Mouse (Mus musculus) embryonic facial prominence, embryonic 10.5 days (tissue): ENCODE results near the gene Rpl13a. TPM values are rescaled to one million over a fixed set of nuclear protein-coding genes. Genes with fewer than 3 reads are reported as not detected.
"Not testable (repeated sequence)": the region's sequence is repeated elsewhere in the genome, so short reads cannot be mapped to it uniquely, and the experiment has no call there.

ENCODE experiments used
- DNase-seq: peaks from one replicate; pipeline ENCODE4 v3.0.0-alpha.2; 2017; ENCODE audit warnings: low spot score
- H3K27ac ChIP-seq: fragments of 300-500 bp; sonication (generic); replicated peaks from 2 replicates; pipeline ENCODE4 v1.5.1; 2016; ENCODE audit warnings: mild to moderate bottlenecking
- H3K27me3 ChIP-seq: fragments of 300-500 bp; sonication (generic); replicated peaks from 2 replicates; pipeline ENCODE4 v1.6.1; 2016; ENCODE audit warnings: low read depth, mild to moderate bottlenecking; ENCODE audit not compliant: poor library complexity, severe bottlenecking
- H3K36me3 ChIP-seq: fragments of 300-500 bp; sonication (generic); replicated peaks from 2 replicates; pipeline ENCODE4 v1.6.1; 2016; ENCODE audit warnings: mild to moderate bottlenecking, moderate library complexity
- H3K4me1 ChIP-seq: fragments of 300-500 bp; sonication (generic); 2 replicates; pipeline ENCODE4 v1.6.1; 2016
- H3K4me3 ChIP-seq: fragments of 300-500 bp; sonication (generic); 2 replicates; pipeline ENCODE4 v1.5.1; 2016; ENCODE audit warnings: mild to moderate bottlenecking, moderate library complexity
- H3K9me3 ChIP-seq: fragments of 300-500 bp; sonication (generic); 2 replicates; pipeline ENCODE4 v1.6.1; 2016; ENCODE audit warnings: mild to moderate bottlenecking
- WGBS: fragments of 180-500 bp; shearing (Covaris S2); methylation state at CpG from one replicate; pipeline ENCODE4 v1.1.7; 2016; 5-methylcytosine and 5-hydroxymethylcytosine counted together
- polyA plus RNA-seq: library from polyadenylated mRNA; unstranded; fragments of >200 nt; fragmentation: Nextera tagmentation; extraction: Ambion mirVana; gene quantifications from 2 replicates; pipeline ENCODE4 v1.2.1, GENCODE M21; 2016

Gene Rpl13a
- polyA plus RNA-seq, 1 experiment from 2014 or later: 1,273 TPM

GRCm38 (mm10) chr7:45119780-45120709, 8.5 kb downstream of the Rpl13a start:
- no peaks in the 10 kb centered on the region for H3K27me3 ChIP-seq
- peaks cover 64% of the 10 kb centered on the region for H3K36me3 ChIP-seq
- 86% methylated on average over 5 of the region's 5 CpGs for WGBS
- no peak for DNase-seq
- no peaks in the 10 kb centered on the region for H3K9me3 ChIP-seq
- H3K4me1 ChIP-seq: peaks cover 32% of the 10 kb centered on the region
- H3K27ac ChIP-seq: no peak overlapping the region
- H3K4me3 ChIP-seq: 0 out of 2 replicates have a peak overlapping the region, but pooled peaks have one; percentile 33

- Histone ChIP-seq H3K4me3 (no peak overlapping the region), H3K4me1 (peaks cover 25% of the 10 kb centered on the region), H3K36me3 (peaks cover 59% of the 10 kb centered on the region), H3K27me3 (no peaks in the 10 kb centered on the region), H3K9me3 (no peaks in the 10 kb centered on the region), H3K27ac (no peak overlapping the region)
- WGBS: 94% methylated on average over 6 of the region's 6 CpGs
- no peak for DNase-seq
These were observed 10.2 kb downstream of the Rpl13a start for GRCm38 (mm10) chr7:45118336-45118735.

GRCm38 (mm10) chr7:45117566-45117965, 11.0 kb downstream of the Rpl13a start:
- H3K9me3 ChIP-seq: no peaks in the 10 kb centered on the region
- H3K4me1 ChIP-seq: peaks cover 18% of the 10 kb centered on the region
- peaks cover 51% of the 10 kb centered on the region for H3K36me3 ChIP-seq
- DNase-seq: no peak
- no peaks in the 10 kb centered on the region for H3K27me3 ChIP-seq
- no peak overlapping the region for H3K4me3 ChIP-seq
- 83% methylated on average over 8 of the region's 8 CpGs for WGBS
- no peak overlapping the region for H3K27ac ChIP-seq

- Histone ChIP-seq H3K4me1 (0 out of 2 replicates have a peak, but pooled peaks cover 3% of the 10 kb centered on the region), H3K27me3 (no peaks in the 10 kb centered on the region), H3K36me3 (peaks cover 10% of the 10 kb centered on the region), H3K4me3 (no peak overlapping the region), H3K9me3 (no peaks in the 10 kb centered on the region), H3K27ac (no peak overlapping the region)
- no peak for DNase-seq
- 90% methylated on average over 2 of the region's 2 CpGs for WGBS
These were observed 15.1 kb downstream of the Rpl13a start for GRCm38 (mm10) chr7:45113476-45113875.

GRCm38 (mm10) chr7:45112529-45112928, 16.0 kb downstream of the Rpl13a start:
- no peaks in the 10 kb centered on the region for H3K27me3 ChIP-seq
- no peaks in the 10 kb centered on the region for H3K9me3 ChIP-seq
- no peak for DNase-seq
- H3K4me1 ChIP-seq: 0 out of 2 replicates have a peak, but pooled peaks cover under 1% of the 10 kb centered on the region
- WGBS: 75% methylated on average over 3 of the region's 3 CpGs
- no peak overlapping the region for H3K4me3 ChIP-seq
- no peak overlapping the region for H3K27ac ChIP-seq
- H3K36me3 ChIP-seq: peaks cover under 1% of the 10 kb centered on the region

- Histone ChIP-seq H3K4me1 (peaks cover 3% of the 10 kb centered on the region; the same call in 1 of the 2 replicates), H3K27ac (no peak overlapping the region), H3K27me3 (no peaks in the 10 kb centered on the region), H3K4me3 (no peak overlapping the region), H3K36me3 (no peaks in the 10 kb centered on the region), H3K9me3 (no peaks in the 10 kb centered on the region)
- WGBS: 63% methylated on average over 2 of the region's 2 CpGs
- DNase-seq: no peak
These were observed 16.6 kb downstream of the Rpl13a start for GRCm38 (mm10) chr7:45111940-45112339.

GRCm38 (mm10) chr7:45110089-45110488, 18.5 kb downstream of the Rpl13a start:
- not testable (repeated sequence) for H3K27me3 ChIP-seq, H3K36me3 ChIP-seq, DNase-seq, H3K4me3 ChIP-seq, H3K9me3 ChIP-seq, H3K27ac ChIP-seq
- 87% methylated on average over 4 of the region's 4 CpGs for WGBS
- H3K4me1 ChIP-seq: peaks cover 16% of the 10 kb centered on the region

GRCm38 (mm10) chr7:45107052-45107645, 21.4 kb downstream of the Rpl13a start:
- 56% methylated on average over 5 of the region's 5 CpGs for WGBS
- Histone ChIP-seq H3K4me1 (peaks cover 36% of the 10 kb centered on the region), H3K36me3 (no peaks in the 10 kb centered on the region), H3K9me3 (no peaks in the 10 kb centered on the region), H3K27me3 (no peaks in the 10 kb centered on the region), H3K27ac (0 out of 2 replicates have a peak overlapping the region, but pooled peaks have one; percentile 69), H3K4me3 (no peak overlapping the region)
- no peak for DNase-seq

- no peaks in the 10 kb centered on the region for H3K27me3 ChIP-seq
- no peaks in the 10 kb centered on the region for H3K9me3 ChIP-seq
- peak; percentile 23 for DNase-seq
- WGBS: 40% methylated on average over 6 of the region's 6 CpGs
- peak overlapping the region; percentile 69 for H3K27ac ChIP-seq
- H3K4me1 ChIP-seq: peaks cover 36% of the 10 kb centered on the region
- H3K36me3 ChIP-seq: no peaks in the 10 kb centered on the region
- 0 out of 2 replicates have a peak overlapping the region, but pooled peaks have one; percentile 16 for H3K4me3 ChIP-seq
These were observed 22.1 kb downstream of the Rpl13a start for GRCm38 (mm10) chr7:45106441-45106840.

GRCm38 (mm10) chr7:45105491-45105890, 23.1 kb downstream of the Rpl13a start:
- no peaks in the 10 kb centered on the region for H3K36me3 ChIP-seq
- H3K27me3 ChIP-seq: no peaks in the 10 kb centered on the region
- no peak overlapping the region for H3K4me3 ChIP-seq
- H3K4me1 ChIP-seq: peaks cover 36% of the 10 kb centered on the region
- DNase-seq: no peak
- no peak overlapping the region for H3K27ac ChIP-seq
- no peaks in the 10 kb centered on the region for H3K9me3 ChIP-seq
- 80% methylated on average over 8 of the region's 8 CpGs for WGBS

GRCm38 (mm10) chr7:45104941-45105340, 23.6 kb downstream of the Rpl13a start:
- no peak for DNase-seq
- Histone ChIP-seq H3K9me3 (no peaks in the 10 kb centered on the region), H3K4me3 (no peak overlapping the region), H3K27me3 (no peaks in the 10 kb centered on the region), H3K36me3 (no peaks in the 10 kb centered on the region), H3K27ac (peak overlapping the region; percentile 44; the same call in 1 of the 2 replicates), H3K4me1 (peaks cover 36% of the 10 kb centered on the region)
- 87% methylated on average over 5 of the region's 5 CpGs for WGBS

GRCm38 (mm10) chr7:45103652-45104180, 24.8 kb downstream of the Rpl13a start, which contains the start of gene Fcgrt:
Gene Fcgrt, minus strand, starts transcription at chr7:45103851.
- no peaks in the 10 kb centered on the region for H3K36me3 ChIP-seq
- WGBS: 68% methylated on average over 7 of the region's 7 CpGs
- H3K4me1 ChIP-seq: peaks cover 36% of the 10 kb centered on the region
- peak; percentile 23 for DNase-seq
- H3K27ac ChIP-seq: peak within 1 kb of the TSS; percentile 82
- H3K27me3 ChIP-seq: no peaks in the 10 kb centered on the region
- no peaks in the 10 kb centered on the region for H3K9me3 ChIP-seq
- peak within 1 kb of the TSS; percentile 36 for H3K4me3 ChIP-seq
